Mouse (Mus musculus) CH12.LX (cell line): ENCODE measurements around the gene Dennd5b. TPM values are rescaled to one million over a fixed set of nuclear protein-coding genes. Genes with fewer than 3 reads are reported as not detected.

Source experiments
- DNase-seq: peaks from one replicate; pipeline ENCODE4 v3.0.0-alpha.2; 2013; ENCODE audit errors: extremely low read depth
- H3K27ac ChIP-seq: 2 replicates; pipeline ENCODE4 v1.5.1; 2012; ENCODE audit warnings: low read depth, mild to moderate bottlenecking, control low read depth, moderate library complexity; ENCODE audit not compliant: insufficient read depth
- H3K27me3 ChIP-seq: replicated peaks from 2 replicates; pipeline ENCODE3; 2012; ENCODE audit warnings: inconsistent platforms
- H3K36me3 ChIP-seq, 2 experiments: replicated peaks in 1 of 2; 2 replicates each; pipeline versions ENCODE3 to v1.6.1; 2012; ENCODE audit warnings: inconsistent platforms in 1 of 2, low read length in 1 of 2, mild to moderate bottlenecking in 1 of 2, mixed read lengths in 1 of 2, moderate library complexity in 1 of 2; ENCODE audit not compliant: control insufficient read depth in 1 of 2, insufficient read depth in 1 of 2
- H3K4me1 ChIP-seq, 2 experiments: 2 replicates each; pipeline ENCODE4 v1.6.1; 2012; ENCODE audit warnings: inconsistent platforms in 1 of 2, moderate library complexity in 1 of 2; ENCODE audit not compliant: insufficient read depth in 2 of 2, control insufficient read depth in 1 of 2
- H3K4me2 ChIP-seq: 2 replicates; pipeline ENCODE4 v1.6.1; 2012; ENCODE audit warnings: low read depth, mild to moderate bottlenecking, control low read depth; ENCODE audit not compliant: poor library complexity, insufficient read depth, severe bottlenecking
- H3K4me3 ChIP-seq, 3 experiments: fragments of 150-350 bp in 1 of 3; sonication (generic) in 1 of 3; replicated peaks in 1 of 3; 2 replicates each; pipeline versions ENCODE3 to v1.5.1; 2011 to 2012; ENCODE audit warnings: low read depth in 2 of 3, low read length in 2 of 3, mild to moderate bottlenecking in 2 of 3, moderate library complexity in 2 of 3, control low read depth in 1 of 3, improper control_type of control experiment in 1 of 3, inconsistent platforms in 1 of 3, mixed read lengths in 1 of 3; ENCODE audit not compliant: poor library complexity in 1 of 3
- H3K79me2 ChIP-seq: replicated peaks from 2 replicates; pipeline ENCODE4 v1.6.1; 2012; ENCODE audit warnings: mild to moderate bottlenecking, moderate library complexity; ENCODE audit not compliant: control insufficient read depth, poor library complexity, insufficient read depth, severe bottlenecking; ENCODE audit errors: extremely low read depth
- H3K9ac ChIP-seq: 2 replicates; pipeline ENCODE4 v1.6.1; 2012; ENCODE audit warnings: low read depth, mild to moderate bottlenecking, control low read depth, moderate library complexity; ENCODE audit not compliant: insufficient read depth
- H3K9me3 ChIP-seq: replicated peaks from 2 replicates; pipeline ENCODE3; 2012; ENCODE audit warnings: low read length, inconsistent platforms, mixed read lengths
- BHLHE40 ChIP-seq: IDR thresholded peaks from 2 replicates; pipeline ENCODE4 v1.6.1; 2011; ENCODE audit warnings: mild to moderate bottlenecking, low read depth, low read length, improper control_type of control experiment
- CHD1 ChIP-seq: IDR thresholded peaks from 2 replicates; pipeline ENCODE4 v1.6.1; 2012; ENCODE audit warnings: low read depth, low read length, improper control_type of control experiment, inconsistent platforms
- CHD2 ChIP-seq: IDR thresholded peaks from 2 replicates; pipeline ENCODE4 v1.6.1; 2011; ENCODE audit warnings: low read length, improper control_type of control experiment
- E2F4 ChIP-seq: IDR thresholded peaks from 2 replicates; pipeline ENCODE4 v1.6.1; 2011; ENCODE audit warnings: low read depth, low read length, improper control_type of control experiment; ENCODE audit not compliant: insufficient replicate concordance
- ELF1 ChIP-seq: IDR thresholded peaks from 2 replicates; pipeline ENCODE4 v1.6.1; 2014; ENCODE audit warnings: low read depth, mild to moderate bottlenecking, inconsistent platforms, low read length, improper control_type of control experiment
- EP300 ChIP-seq: IDR thresholded peaks from 2 replicates; pipeline ENCODE4 v1.6.1; 2011; ENCODE audit warnings: low read length, improper control_type of control experiment
- ETS1 ChIP-seq: conservative IDR thresholded peaks from 2 replicates; pipeline ENCODE4 v1.6.1; 2012; ENCODE audit warnings: low read depth, mild to moderate bottlenecking, inconsistent platforms, low read length, improper control_type of control experiment, moderate library complexity
- GABPA ChIP-seq: IDR thresholded peaks from 2 replicates; pipeline ENCODE4 v1.6.1; 2012; ENCODE audit warnings: low read depth, low read length, improper control_type of control experiment, inconsistent platforms; ENCODE audit not compliant: insufficient replicate concordance
- HCFC1 ChIP-seq: IDR thresholded peaks from 2 replicates; pipeline ENCODE4 v1.6.1; 2012; ENCODE audit warnings: low read depth, mild to moderate bottlenecking, inconsistent platforms, low read length, improper control_type of control experiment
- IRF4 ChIP-seq: IDR thresholded peaks from 2 replicates; pipeline ENCODE4 v1.6.1; 2014; ENCODE audit warnings: low read depth, mild to moderate bottlenecking, inconsistent platforms, low read length, improper control_type of control experiment
- KAT2A ChIP-seq: IDR thresholded peaks from 2 replicates; pipeline ENCODE4 v1.6.1; 2012; ENCODE audit warnings: low read length, improper control_type of control experiment, inconsistent platforms; ENCODE audit not compliant: insufficient replicate concordance
- MAX ChIP-seq: IDR thresholded peaks from 2 replicates; pipeline ENCODE4 v1.6.1; 2011; ENCODE audit warnings: low read length, improper control_type of control experiment
- MAZ ChIP-seq: IDR thresholded peaks from 2 replicates; pipeline ENCODE4 v1.6.1; 2012; ENCODE audit warnings: low read depth, mild to moderate bottlenecking, inconsistent platforms, low read length, improper control_type of control experiment, moderate library complexity
- MEF2A ChIP-seq: IDR thresholded peaks from 2 replicates; pipeline ENCODE4 v1.6.1; 2014; ENCODE audit warnings: low read depth, mild to moderate bottlenecking, inconsistent platforms, low read length, improper control_type of control experiment, borderline replicate concordance
- MXI1 ChIP-seq: IDR thresholded peaks from 2 replicates; pipeline ENCODE4 v1.6.1; 2011; ENCODE audit warnings: mild to moderate bottlenecking, low read depth, low read length, improper control_type of control experiment
- MYC ChIP-seq: IDR thresholded peaks from 2 replicates; pipeline ENCODE4 v1.6.1; 2011; ENCODE audit warnings: low read depth, mild to moderate bottlenecking, improper control_type of control experiment, low read length
- NELFE ChIP-seq: IDR thresholded peaks from 2 replicates; pipeline ENCODE4 v1.6.1; 2011; ENCODE audit warnings: low read depth, low read length, improper control_type of control experiment
- POLR2A ChIP-seq: IDR thresholded peaks from 2 replicates; pipeline ENCODE4 v1.6.1; 2011; ENCODE audit warnings: low read depth, mild to moderate bottlenecking, improper control_type of control experiment, low read length
- RAD21 ChIP-seq: IDR thresholded peaks from 2 replicates; pipeline ENCODE4 v1.6.1; 2011; ENCODE audit warnings: low read depth, mild to moderate bottlenecking, low read length, improper control_type of control experiment, moderate library complexity
- SIN3A ChIP-seq: IDR thresholded peaks from 2 replicates; pipeline ENCODE4 v1.6.1; 2012; ENCODE audit warnings: low read length, improper control_type of control experiment, inconsistent platforms
- TBP ChIP-seq: conservative IDR thresholded peaks from 2 replicates; pipeline ENCODE4 v1.6.1; 2011; ENCODE audit warnings: low read depth, low read length, improper control_type of control experiment
- TCF12 ChIP-seq: IDR thresholded peaks from 2 replicates; pipeline ENCODE4 v1.6.1; 2014; ENCODE audit warnings: low read depth, mild to moderate bottlenecking, inconsistent platforms, low read length, improper control_type of control experiment
- USF1 ChIP-seq: IDR thresholded peaks from 2 replicates; pipeline ENCODE4 v1.6.1; 2014; ENCODE audit warnings: low read depth, mild to moderate bottlenecking, inconsistent platforms, low read length, improper control_type of control experiment
- ZMIZ1 ChIP-seq: IDR thresholded peaks from 2 replicates; pipeline ENCODE4 v1.6.1; 2012; ENCODE audit warnings: low read depth, mild to moderate bottlenecking, inconsistent platforms, low read length, improper control_type of control experiment
- ZNF384 ChIP-seq: IDR thresholded peaks from 2 replicates; pipeline ENCODE4 v1.6.1; 2012; ENCODE audit warnings: low read depth, low read length, improper control_type of control experiment, inconsistent platforms
- dilution Hi-C: fragments of 300-500 bp; cut with MboI; formaldehyde crosslinking; loops from 2 replicates; pipeline ENCODE4 v1.14.3; 2020; ENCODE audit warnings: low sequenced_read_pairs; ENCODE audit not compliant: extremely low pct_unique_long_range_greater_than_20kb, extremely low pct_ligation_motif_present
- in situ Hi-C: fragments of 300-500 bp; cut with MboI; formaldehyde crosslinking; loops from 3 replicates; pipeline ENCODE4 v1.14.3; 2019; ENCODE audit warnings: low sequenced_read_pairs, low pct_ligation_motif_present, low pct_unique_long_range_greater_than_20kb, mixed read lengths
- polyA plus RNA-seq: library from polyadenylated mRNA; unstranded; fragments of >175 nt; gene quantifications from 2 replicates; pipeline ENCODE4 v1.2.1, GENCODE M21; 2012; ENCODE audit warnings: low read depth; ENCODE audit not compliant: insufficient read length
- total RNA-seq, 2 experiments: library from RNA; depleted of rRNA; stranded (reverse); fragments of 300-350 nt in 1 of 2; fragments of >200 nt in 1 of 2; gene quantifications; 2 replicates each; pipeline ENCODE4 v1.2.3; 2012 to 2014

The Dennd5b gene
- total and polyA plus RNA-seq, 3 experiments: 1.6 to 3.1 (median 2.2) TPM

GRCm38 (mm10) chr6:149145143-149145542 is 43.7 kb upstream of the Dennd5b start:
- H3K36me3 ChIP-seq: peaks cover 0 to 35% of the 10 kb centered on the region in 2 experiments
- no peaks in the 10 kb centered on the region for H3K9me3 ChIP-seq
- H3K27me3 ChIP-seq: no peaks in the 10 kb centered on the region
- DNase-seq: no peak
- TF ChIP-seq POLR2A (no peak), CHD2 (no peak), RAD21 (no peak), MYC (no peak), IRF4 (no peak), MAX (no peak), GABPA (no peak), USF1 (no peak), EP300 (no peak), KAT2A (no peak), ELF1 (no peak), TCF12 (no peak), ETS1 (no peak), SIN3A (no peak), HCFC1 (no peak), MEF2A (no peak), ZMIZ1 (no peak), MAZ (no peak), TBP (no peak)
- dilution Hi-C loops: no loop called here
- no peak overlapping the region for H3K4me3 ChIP-seq
- in situ Hi-C loops: no loop called here
- H3K4me2 ChIP-seq: no peak overlapping the region
- peaks cover 8 to 17% of the 10 kb centered on the region in 2 experiments; a peak in 3 of 4 replicates for H3K4me1 ChIP-seq
- no peak overlapping the region for H3K27ac ChIP-seq
- 0 out of 2 replicates have a peak, but pooled peaks cover 1% of the 10 kb centered on the region for H3K79me2 ChIP-seq
- H3K9ac ChIP-seq: no peak overlapping the region

GRCm38 (mm10) chr6:149141393-149142173 is 40.1 kb upstream of the Dennd5b start:
- Histone ChIP-seq H3K27me3 (no peaks in the 10 kb centered on the region), H3K9me3 (peaks cover 2% of the 10 kb centered on the region), H3K4me1 (peaks cover 10 to 25% of the 10 kb centered on the region in 2 experiments; a peak in 3 of 4 replicates), H3K9ac (peak overlapping the region; percentile 91), H3K4me3 (peak overlapping the region; percentile 77 to 95 (median 84)), H3K36me3 (peaks cover 0 to 22% of the 10 kb centered on the region in 2 experiments), H3K4me2 (peak overlapping the region; percentile 84), H3K27ac (no peak overlapping the region), H3K79me2 (0 out of 2 replicates have a peak, but pooled peaks cover 1% of the 10 kb centered on the region)
- peak; percentile 43; the same call in 1 of the 2 replicates for TF ChIP-seq CHD1
- TF ChIP-seq POLR2A: peak; percentile 58
- peak; percentile 93 for TF ChIP-seq MXI1
- TF ChIP-seq SIN3A: peak; percentile 98
- TF ChIP-seq NELFE: peak; percentile 58; the same call in 1 of the 2 replicates
- TF ChIP-seq ELF1: peak; percentile 65; the same call in 1 of the 2 replicates
- peak; percentile 72 for TF ChIP-seq ZNF384
- TF ChIP-seq HCFC1: peak; percentile 90
- 0 out of 2 replicates have a peak, but pooled peaks have one; percentile 60 for TF ChIP-seq TBP
- TF ChIP-seq KAT2A: 0 out of 2 replicates have a peak, but pooled peaks have one; percentile 54
- TF ChIP-seq MYC: no peak; the same call in 1 of the 2 replicates
- TF ChIP-seq TCF12: peak; percentile 88
- TF ChIP-seq BHLHE40: peak; percentile 71
- no peak for TF ChIP-seq GABPA
- TF ChIP-seq E2F4: no peak
- no peak for TF ChIP-seq ZMIZ1
- TF ChIP-seq MEF2A: peak; percentile 53; the same call in 1 of the 2 replicates
- TF ChIP-seq IRF4: peak; percentile 76
- dilution Hi-C loops (no loop called here), in situ Hi-C loops (no loop called here)
- DNase-seq: peak; percentile 95
